Mouse (Mus musculus) cerebellum, adult 8-10 months (tissue): ENCODE measurements at regions not wholly inside any gene's neighbourhood (a gene's known extent, or its start where the extent isn't known, plus 50 kb on each side); places are given as distances from the start of the nearest gene placed in this dataset.

Source experiments
- DNase-seq: peaks from one replicate; pipeline ENCODE4 v3.0.0; 2022

DNA sequence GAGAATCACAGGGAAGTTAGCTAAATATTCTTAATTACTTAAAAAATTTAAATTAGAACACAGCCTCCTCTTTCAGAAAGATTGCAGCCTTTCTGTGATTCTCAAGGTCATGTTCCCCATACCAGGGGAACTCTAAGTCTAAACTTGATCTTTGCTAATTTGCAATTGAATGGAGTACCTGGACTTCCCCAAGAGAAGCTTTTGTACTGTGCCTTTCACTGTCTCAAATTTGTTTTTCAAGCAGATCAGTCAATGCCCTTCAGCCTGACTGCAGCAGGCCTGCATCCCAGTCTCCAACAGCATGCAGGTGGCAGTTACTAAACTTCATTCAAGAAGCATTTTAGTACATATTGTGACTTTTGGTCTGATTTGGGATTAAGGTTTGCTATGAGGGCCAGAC, 611.8 kb downstream of the Snca start:
- DNase-seq = no peak

DNA sequence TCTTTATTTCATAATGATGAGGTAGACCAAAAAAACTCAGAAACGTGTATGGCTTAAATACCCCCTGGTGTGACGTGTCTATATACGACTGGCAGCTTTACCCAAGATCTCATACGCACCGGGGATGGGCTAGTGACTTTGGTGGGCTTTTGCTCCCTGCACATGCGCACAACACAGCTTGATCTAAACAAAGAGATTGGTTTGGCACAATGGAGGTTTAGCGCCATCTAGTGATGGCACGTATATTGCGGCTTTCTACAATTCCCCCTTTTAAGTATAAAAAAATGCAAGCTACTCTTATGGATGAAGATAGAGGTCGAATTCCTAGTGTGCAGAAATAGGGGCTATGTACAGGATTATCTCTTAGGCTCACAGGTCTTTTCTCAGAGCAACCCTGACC, 628.1 kb downstream of the Snca start:
- DNase-seq = peak; percentile 1
